Mouse (Mus musculus): ENCODE results near the gene Hist1h1c.
"Not testable (repeated sequence)": the region's sequence is repeated elsewhere in the genome, so short reads cannot be mapped to it uniquely, and the experiment has no call there.

The Hist1h1c gene

DNA sequence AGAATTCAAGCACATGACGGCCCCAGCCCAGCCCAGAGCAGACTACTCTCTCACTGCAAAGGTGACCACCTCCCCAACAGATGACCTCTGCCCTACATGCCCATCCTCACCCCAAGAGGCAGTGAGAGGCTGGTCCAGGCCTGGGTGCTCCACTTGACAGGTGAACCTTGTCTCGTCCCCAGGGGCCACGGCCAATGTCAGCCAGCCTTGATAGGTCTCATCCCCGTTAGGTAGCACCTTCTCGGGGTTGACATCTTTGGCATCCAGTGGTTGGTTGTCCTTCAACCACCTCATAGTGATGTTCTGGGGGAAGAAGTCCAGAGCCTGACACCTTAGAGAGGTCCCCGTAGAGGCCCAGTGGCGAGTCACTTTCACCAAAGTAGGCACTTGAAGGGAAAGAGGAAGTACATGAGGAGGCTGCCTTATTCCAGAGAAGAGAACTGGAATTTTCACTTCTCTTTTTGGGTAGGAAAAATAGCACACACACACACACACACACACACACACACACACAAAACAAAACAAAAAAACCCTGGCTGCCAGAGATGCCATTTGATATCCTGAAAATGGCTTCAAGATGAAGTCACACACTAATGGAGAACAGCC lies 32.8 kb upstream of the Hist1h1c start:
- Histone ChIP-seq H3K36me3 (ENCODE audit: control insufficient read depth, insufficient read depth, low read length, poor library complexity, severe bottlenecking) (no peaks in the 10 kb centered on the region), H3K27me3 (ENCODE audit: control insufficient read depth, insufficient read depth, low read length, poor library complexity, severe bottlenecking) (no peaks in the 10 kb centered on the region)
- DNase-seq (ENCODE audit: low read depth, low spot score) = peak; percentile 52

GRCm38 (mm10) chr13:23706771-23707170 lies 31.8 kb upstream of the Hist1h1c start:
- Histone ChIP-seq H3K27me3 (ENCODE audit: control insufficient read depth, insufficient read depth, low read length, poor library complexity, severe bottlenecking) (no peaks in the 10 kb centered on the region), H3K36me3 (ENCODE audit: control insufficient read depth, insufficient read depth, low read length, poor library complexity, severe bottlenecking) (no peaks in the 10 kb centered on the region)

GRCm38 (mm10) chr13:23708041-23708440 lies 30.6 kb upstream of the Hist1h1c start:
- DNase-seq (ENCODE audit: low read depth, low spot score) = no peak
- H3K36me3 ChIP-seq (ENCODE audit: control insufficient read depth, insufficient read depth, low read length, poor library complexity, severe bottlenecking) = no peaks in the 10 kb centered on the region
- H3K27me3 ChIP-seq (ENCODE audit: control insufficient read depth, insufficient read depth, low read length, poor library complexity, severe bottlenecking) = no peaks in the 10 kb centered on the region

More at GRCm38 (mm10) chr13:23706771-23707170, 31.8 kb upstream of the Hist1h1c start:
- no peak for DNase-seq (ENCODE audit: low read depth, low spot score)

DNA sequence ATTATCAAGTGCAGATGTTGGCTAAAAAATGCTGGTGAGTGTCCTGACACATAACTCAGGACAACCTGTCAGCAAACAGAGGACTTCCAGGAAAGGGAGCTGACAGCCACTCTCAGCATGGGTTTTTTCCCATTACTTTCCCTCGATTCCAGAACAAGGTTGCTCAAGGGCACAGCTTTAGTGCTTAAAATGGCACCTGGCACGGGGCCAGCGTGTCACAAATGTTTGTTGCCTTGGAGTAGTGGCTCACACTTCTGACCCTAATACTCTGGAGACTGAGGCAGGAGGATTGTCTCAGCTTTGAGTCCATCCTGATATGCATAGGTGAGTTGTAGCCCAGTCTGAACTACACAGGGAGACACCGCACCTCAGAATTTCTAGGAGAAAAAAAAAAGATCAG lies 30.0 kb upstream of the Hist1h1c start:
- no peak for DNase-seq (ENCODE audit: low read depth, low spot score)
- Histone ChIP-seq H3K27me3 (ENCODE audit: control insufficient read depth, insufficient read depth, low read length, poor library complexity, severe bottlenecking) (no peaks in the 10 kb centered on the region), H3K36me3 (ENCODE audit: control insufficient read depth, insufficient read depth, low read length, poor library complexity, severe bottlenecking) (no peaks in the 10 kb centered on the region)

DNA sequence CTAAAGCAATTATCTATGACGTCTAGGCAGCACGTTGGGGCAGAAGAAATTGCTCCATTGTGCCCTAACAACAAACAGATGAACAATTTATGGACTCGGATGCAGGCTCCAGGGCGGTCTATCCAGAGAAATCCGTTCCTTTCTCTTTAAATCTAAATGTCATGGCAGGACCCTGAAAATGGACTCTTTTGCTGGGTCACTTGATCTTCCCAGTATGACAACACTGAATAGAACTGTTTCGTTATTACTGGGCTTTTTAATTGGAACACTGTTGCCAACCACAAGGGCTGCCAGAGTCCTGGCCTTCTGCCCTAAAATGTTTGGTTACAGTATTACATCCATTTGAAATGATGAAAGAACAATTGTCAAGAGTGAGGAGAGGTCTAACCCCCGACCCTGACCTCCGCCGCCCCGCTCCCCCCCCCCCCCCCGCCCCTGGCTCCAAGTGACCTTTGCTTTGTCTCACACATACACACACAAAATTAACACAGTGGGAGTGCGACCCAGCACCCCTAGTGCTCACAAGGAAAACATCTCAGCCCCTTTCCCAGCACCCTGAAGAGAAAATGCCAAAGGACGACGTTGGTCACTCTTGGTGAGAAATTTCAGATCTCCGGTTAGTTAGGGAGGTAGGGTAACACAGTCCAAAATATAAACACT lies 28.8 kb upstream of the Hist1h1c start:
- Histone ChIP-seq H3K27me3 (ENCODE audit: control insufficient read depth, insufficient read depth, low read length, poor library complexity, severe bottlenecking) (no peaks in the 10 kb centered on the region), H3K36me3 (ENCODE audit: control insufficient read depth, insufficient read depth, low read length, poor library complexity, severe bottlenecking) (no peaks in the 10 kb centered on the region)
- no peak for DNase-seq (ENCODE audit: low read depth, low spot score)

DNA sequence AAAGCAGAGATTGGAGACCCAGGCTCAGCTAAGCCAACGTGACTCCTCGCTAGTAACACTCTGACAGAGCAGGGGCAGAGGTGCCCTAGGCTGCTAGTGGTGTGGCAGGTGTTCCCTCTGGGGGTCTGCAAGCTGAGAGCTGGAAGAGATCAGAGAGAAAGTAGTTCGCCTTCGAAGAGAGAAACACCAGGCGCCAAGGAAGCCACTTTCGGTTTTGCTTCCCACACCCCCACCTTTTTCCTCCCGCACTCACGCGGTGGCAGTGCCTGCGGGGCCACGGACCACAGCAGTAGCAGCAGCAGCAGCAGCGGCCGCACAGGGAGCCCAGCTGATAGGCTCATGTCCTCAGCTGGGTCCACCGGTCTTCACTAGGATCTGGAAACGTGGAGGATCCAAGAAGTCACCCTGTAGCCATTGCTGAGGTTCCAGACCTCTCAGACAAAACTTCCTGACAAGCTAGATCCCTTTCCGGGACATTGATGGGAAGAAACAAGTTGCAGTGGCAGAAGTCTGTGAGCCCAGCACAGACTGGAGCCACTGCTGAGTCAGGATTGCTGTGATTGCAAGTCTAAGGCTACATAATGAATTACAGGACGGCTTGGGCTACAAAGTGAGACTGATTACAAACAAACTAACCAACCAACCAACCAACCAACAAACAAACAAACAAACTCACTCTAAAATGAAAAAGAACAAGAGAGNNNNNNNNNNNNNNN lies 28.1 kb upstream of the Hist1h1c start, which contains the start of gene Hfe:
TSS of gene Hfe (minus strand) at position 481 of the 716 bp plus-strand sequence.
- peak; percentile 71 for DNase-seq (ENCODE audit: low read depth, low spot score)
- Histone ChIP-seq H3K36me3 (ENCODE audit: control insufficient read depth, insufficient read depth, low read length, poor library complexity, severe bottlenecking) (no peaks in the 10 kb centered on the region), H3K27me3 (ENCODE audit: control insufficient read depth, insufficient read depth, low read length, poor library complexity, severe bottlenecking) (no peaks in the 10 kb centered on the region)

- no peak for DNase-seq (ENCODE audit: low read depth, low spot score)
- no peaks in the 10 kb centered on the region for H3K27me3 ChIP-seq (ENCODE audit: control insufficient read depth, insufficient read depth, low read length, poor library complexity, severe bottlenecking)
- no peaks in the 10 kb centered on the region for H3K36me3 ChIP-seq (ENCODE audit: control insufficient read depth, insufficient read depth, low read length, poor library complexity, severe bottlenecking)
Measured at GRCm38 (mm10) chr13:23716261-23717042, 22.2 kb upstream of the Hist1h1c start.

- DNase-seq (ENCODE audit: low read depth, low spot score) = no peak
- Histone ChIP-seq H3K36me3 (ENCODE audit: control insufficient read depth, insufficient read depth, low read length, poor library complexity, severe bottlenecking) (no peaks in the 10 kb centered on the region), H3K27me3 (ENCODE audit: control insufficient read depth, insufficient read depth, low read length, poor library complexity, severe bottlenecking) (no peaks in the 10 kb centered on the region)
Measured at GRCm38 (mm10) chr13:23717176-23717575, 21.4 kb upstream of the Hist1h1c start.

DNA sequence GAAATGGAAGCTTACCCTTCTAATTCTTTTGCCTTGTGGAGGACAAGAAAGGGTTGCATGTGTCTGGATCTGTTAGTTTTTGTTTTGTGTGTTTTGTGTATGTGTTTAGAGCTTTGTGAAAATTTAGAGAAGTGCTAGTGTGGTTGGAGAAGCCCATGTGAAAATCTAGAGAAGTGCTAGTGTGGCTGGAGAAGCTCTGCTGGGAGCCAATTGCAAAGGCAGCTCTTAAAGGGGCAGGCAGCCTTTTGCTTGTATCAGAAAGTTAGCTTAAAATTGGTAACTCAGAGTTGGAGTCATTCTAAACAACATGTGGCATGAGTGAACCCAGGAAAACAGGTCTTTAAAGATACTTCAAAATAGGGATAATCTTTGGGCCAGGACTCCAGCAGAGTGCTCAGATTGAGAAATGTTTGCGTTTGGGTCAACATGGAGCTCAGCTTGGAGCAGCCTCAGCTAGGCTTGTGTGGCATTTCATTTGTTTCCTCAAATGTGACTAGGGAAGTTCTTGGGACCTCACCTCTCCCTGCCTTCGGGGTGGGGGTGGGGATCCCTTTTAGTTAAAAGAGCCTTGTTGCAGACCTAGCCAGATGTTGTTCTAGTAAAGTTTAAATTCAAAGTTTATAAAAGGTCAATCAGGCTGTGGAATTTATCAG lies 20.9 kb upstream of the Hist1h1c start:
- DNase-seq (ENCODE audit: low read depth, low spot score); H3K36me3 ChIP-seq (ENCODE audit: control insufficient read depth, insufficient read depth, low read length, poor library complexity, severe bottlenecking); H3K27me3 ChIP-seq (ENCODE audit: control insufficient read depth, insufficient read depth, low read length, poor library complexity, severe bottlenecking): not testable (repeated sequence)

DNA sequence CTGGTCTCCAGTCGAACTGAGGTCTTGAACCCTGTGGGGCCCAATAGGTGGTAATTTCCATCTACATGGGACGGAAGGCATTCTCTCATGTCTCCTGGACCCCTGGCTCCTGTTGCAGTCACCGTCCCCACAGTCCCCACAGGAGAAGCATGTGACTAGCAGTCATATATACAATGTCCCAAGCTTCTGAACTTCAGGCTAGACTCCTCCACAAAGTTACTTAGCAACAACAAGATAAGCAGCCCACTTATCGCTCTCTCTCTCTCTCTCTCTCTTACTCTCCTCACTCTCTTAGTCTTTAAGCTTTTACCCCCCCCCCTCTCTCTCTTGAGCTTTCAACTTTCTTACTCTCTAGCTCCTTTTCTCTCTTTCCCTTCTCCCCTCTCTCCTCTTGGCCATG lies 14.4 kb upstream of the Hist1h1c start:
- Histone ChIP-seq H3K36me3 (ENCODE audit: control insufficient read depth, insufficient read depth, low read length, poor library complexity, severe bottlenecking) (no peaks in the 10 kb centered on the region), H3K27me3 (ENCODE audit: control insufficient read depth, insufficient read depth, low read length, poor library complexity, severe bottlenecking) (no peaks in the 10 kb centered on the region)
- DNase-seq (ENCODE audit: low read depth, low spot score) = no peak

- Histone ChIP-seq H3K36me3 (ENCODE audit: control insufficient read depth, insufficient read depth, low read length, poor library complexity, severe bottlenecking) (no peaks in the 10 kb centered on the region), H3K27me3 (ENCODE audit: control insufficient read depth, insufficient read depth, low read length, poor library complexity, severe bottlenecking) (no peaks in the 10 kb centered on the region)
- no peak for DNase-seq (ENCODE audit: low read depth, low spot score)
Measured at GRCm38 (mm10) chr13:23725213-23725612, 13.4 kb upstream of the Hist1h1c start.

DNA sequence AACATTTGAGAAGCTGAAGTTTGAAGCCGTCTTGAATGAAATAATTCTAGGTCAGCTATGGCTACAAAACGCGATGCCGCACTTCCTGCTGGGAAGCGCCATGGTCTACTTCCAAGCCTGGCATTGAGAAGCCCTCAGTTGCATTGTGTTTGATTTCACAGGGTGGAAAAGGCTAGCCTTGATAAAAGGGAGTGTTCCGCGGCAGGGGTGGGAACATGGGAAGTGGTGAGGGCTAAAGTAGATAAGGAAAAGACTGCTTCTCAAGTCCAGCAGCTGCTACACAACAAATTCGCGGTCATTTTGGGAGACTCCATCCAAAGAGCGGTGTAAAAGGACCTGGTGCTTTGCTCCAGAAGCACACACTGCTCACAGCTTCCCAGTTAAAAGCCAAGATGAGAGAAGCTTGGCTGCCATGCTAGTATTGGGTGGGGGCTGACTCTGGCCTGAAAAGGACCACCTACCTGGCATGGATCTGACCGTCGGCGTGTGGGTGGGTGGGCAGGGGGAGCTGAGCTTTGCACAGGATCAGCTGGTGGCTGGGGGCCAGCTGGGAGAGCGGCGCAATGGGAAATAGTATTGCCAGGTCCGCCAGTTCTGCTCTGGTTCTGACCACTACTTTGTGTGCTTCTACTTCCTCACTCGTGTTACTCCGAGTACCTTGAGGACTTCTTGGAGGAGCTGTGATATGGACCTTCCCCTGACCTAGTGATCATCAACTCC lies 10.0 kb upstream of the Hist1h1c start:
- no peaks in the 10 kb centered on the region for H3K27me3 ChIP-seq (ENCODE audit: control insufficient read depth, insufficient read depth, low read length, poor library complexity, severe bottlenecking)
- no peak for DNase-seq (ENCODE audit: low read depth, low spot score)
- no peaks in the 10 kb centered on the region for H3K36me3 ChIP-seq (ENCODE audit: control insufficient read depth, insufficient read depth, low read length, poor library complexity, severe bottlenecking)

DNA sequence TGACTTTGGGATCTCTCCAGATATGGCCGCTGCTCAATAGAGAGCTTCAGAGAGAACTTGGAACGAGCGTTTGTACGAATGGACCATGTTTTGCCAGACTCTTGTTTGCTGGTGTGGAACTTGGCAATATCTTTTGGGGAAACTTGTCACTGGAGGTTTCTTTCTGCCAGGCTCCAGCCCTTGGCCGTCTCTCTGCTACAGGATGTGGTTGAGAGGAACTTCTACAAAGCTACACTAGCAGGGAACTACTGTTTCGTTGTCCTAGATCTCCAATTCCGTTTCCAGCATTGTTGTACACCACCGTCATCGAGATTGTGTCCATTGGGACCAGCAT lies 9.4 kb upstream of the Hist1h1c start:
- DNase-seq (ENCODE audit: low read depth, low spot score) = no peak
- Histone ChIP-seq H3K36me3 (ENCODE audit: control insufficient read depth, insufficient read depth, low read length, poor library complexity, severe bottlenecking) (no peaks in the 10 kb centered on the region), H3K27me3 (ENCODE audit: control insufficient read depth, insufficient read depth, low read length, poor library complexity, severe bottlenecking) (no peaks in the 10 kb centered on the region)

- H3K27me3 ChIP-seq (ENCODE audit: control insufficient read depth, insufficient read depth, low read length, poor library complexity, severe bottlenecking) = no peaks in the 10 kb centered on the region
- H3K36me3 ChIP-seq (ENCODE audit: control insufficient read depth, insufficient read depth, low read length, poor library complexity, severe bottlenecking) = no peaks in the 10 kb centered on the region
- DNase-seq (ENCODE audit: low read depth, low spot score) = no peak
Measured at GRCm38 (mm10) chr13:23729706-23730105, 8.9 kb upstream of the Hist1h1c start.

All from splenic B cell, adult 2 months (primary cell).